Mouse (Mus musculus): ENCODE measurements at regions not wholly inside any gene's neighbourhood (a gene's known extent, or its start where the extent isn't known, plus 50 kb on each side); places are given as distances from the start of the nearest gene placed in this dataset.

- no peak for TF ChIP-seq POLR2A (IDR thresholded peaks at IDR 0.05; ENCODE audit: insufficient read depth, low read depth, low read length)
- TF ChIP-seq CTCF (IDR thresholded peaks at IDR 0.05; ENCODE audit: insufficient read depth, low read depth, low read length) = no peak
These were observed 248.2 kb downstream of the Olfm4 start for GRCm38 (mm10) chr14:80232066-80232465.

Measured in olfactory bulb, adult 2 months (tissue).